Mouse (Mus musculus) neural tube, embryonic 12.5 days (tissue): ENCODE measurements around the gene Olfr460. TPM values are rescaled to one million over a fixed set of nuclear protein-coding genes. Genes with fewer than 3 reads are reported as not detected.
"Not testable (repeated sequence)": the region's sequence is repeated elsewhere in the genome, so short reads cannot be mapped to it uniquely, and the experiment has no call there.

ENCODE experiments used
- ATAC-seq: fragments of 200-750 bp; cut with Nextera tagmentation; 2 replicates; pipeline ENCODE4 v1.8.0; 2017; ENCODE audit warnings: low read depth, mild to moderate bottlenecking, moderate TSS enrichment, moderate library complexity; ENCODE audit not compliant: low FRiP score
- H3K27ac ChIP-seq: fragments of 300-500 bp; sonication (generic); 2 replicates; pipeline ENCODE4 v1.5.1; 2016
- H3K27me3 ChIP-seq: fragments of 300-500 bp; sonication (generic); replicated peaks from 2 replicates; pipeline ENCODE4 v1.6.1; 2016; ENCODE audit warnings: mild to moderate bottlenecking
- H3K36me3 ChIP-seq: fragments of 300-500 bp; sonication (generic); 2 replicates; pipeline ENCODE4 v1.6.1; 2016; ENCODE audit warnings: mild to moderate bottlenecking
- H3K4me1 ChIP-seq: fragments of 300-500 bp; sonication (generic); 2 replicates; pipeline ENCODE4 v1.6.1; 2016
- H3K4me2 ChIP-seq: fragments of 300-500 bp; sonication (generic); replicated peaks from 2 replicates; pipeline ENCODE4 v1.6.1; 2016; ENCODE audit warnings: mild to moderate bottlenecking
- H3K4me3 ChIP-seq: fragments of 300-500 bp; sonication (generic); 2 replicates; pipeline ENCODE4 v1.5.1; 2016
- H3K9ac ChIP-seq: fragments of 300-500 bp; sonication (generic); 2 replicates; pipeline ENCODE4 v1.6.1; 2016; ENCODE audit warnings: mild to moderate bottlenecking
- H3K9me3 ChIP-seq: fragments of 300-500 bp; sonication (generic); 2 replicates; pipeline ENCODE4 v1.6.1; 2016; ENCODE audit warnings: mild to moderate bottlenecking
- WGBS: fragments of 180-500 bp; shearing (Covaris S2); methylation state at CpG from one replicate; pipeline ENCODE4 v1.1.7; 2016; 5-methylcytosine and 5-hydroxymethylcytosine counted together
- polyA plus RNA-seq: library from polyadenylated mRNA; unstranded; fragments of >200 nt; fragmentation: Nextera tagmentation; extraction: Ambion mirVana; gene quantifications from 2 replicates; pipeline ENCODE4 v1.2.1, GENCODE M21; 2016

Olfr460 gene
- not detected in 2 replicates for polyA plus RNA-seq

DNA sequence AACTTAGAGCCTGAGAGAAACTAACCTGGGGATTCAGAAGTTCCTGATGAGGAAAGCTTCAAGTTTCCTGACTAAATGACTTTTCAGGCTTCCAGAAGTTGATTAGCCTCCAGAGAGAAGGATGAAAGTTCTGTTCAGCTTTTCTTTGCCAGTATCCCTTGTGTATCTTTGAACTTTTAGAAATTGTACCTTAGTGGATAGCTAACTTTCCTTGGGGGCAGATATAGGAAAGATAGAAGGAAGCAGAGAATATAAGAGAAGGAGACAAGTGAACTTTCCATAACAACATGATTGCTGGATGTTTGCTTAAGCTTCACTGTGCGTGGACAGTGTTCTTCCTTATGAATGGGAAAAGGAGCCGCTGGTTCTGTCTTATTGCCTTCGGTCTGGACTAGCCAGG lies at the start of gene Olfr460:
TSS of gene Olfr460 (plus strand) at position 301 of the 400 bp plus-strand sequence.
- ATAC-seq, result no peak
- H3K4me2 ChIP-seq, result no peak within 1 kb of the TSS
- WGBS, result 83% methylated on average over 3 of the region's 3 CpGs

DNA sequence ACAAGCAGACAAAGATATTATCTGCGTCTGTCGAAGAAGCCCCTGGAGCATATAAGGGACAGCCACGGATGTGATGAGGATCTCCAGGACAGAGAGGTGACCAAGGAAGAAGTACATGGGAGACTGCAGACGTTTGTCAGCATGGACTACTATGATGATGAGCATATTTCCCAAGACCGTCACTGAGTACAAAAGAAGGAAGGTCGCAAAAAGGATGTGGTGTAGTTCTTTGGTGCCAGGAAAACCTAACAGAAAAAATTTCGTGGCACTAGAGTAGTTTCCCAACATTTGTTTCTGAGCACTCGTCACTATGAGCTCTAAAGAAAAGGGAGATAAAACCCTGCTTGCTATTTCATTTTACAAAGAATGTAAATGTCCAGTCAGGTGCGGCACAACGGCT lies 24.6 kb upstream of the Olfr460 start:
- H3K4me3 ChIP-seq, result no peak overlapping the region
- H3K4me2 ChIP-seq, result no peak overlapping the region
- H3K27ac ChIP-seq, result no peak overlapping the region
- no peaks in the 10 kb centered on the region for H3K9me3 ChIP-seq
- no peaks in the 10 kb centered on the region for H3K27me3 ChIP-seq
- no peaks in the 10 kb centered on the region for H3K4me1 ChIP-seq
- no peaks in the 10 kb centered on the region for H3K36me3 ChIP-seq
- H3K9ac ChIP-seq, result no peak overlapping the region
- WGBS, result 83% methylated on average over 10 of the region's 10 CpGs
- no peak for ATAC-seq

More for the DNA sequence above, at the start of gene Olfr460:
- Histone ChIP-seq H3K36me3 (no peaks in the 10 kb centered on the region), H3K4me3 (no peak within 1 kb of the TSS), H3K9me3 (no peaks in the 10 kb centered on the region), H3K9ac (no peak within 1 kb of the TSS), H3K27me3 (no peaks in the 10 kb centered on the region), H3K4me1 (no peaks in the 10 kb centered on the region), H3K27ac (no peak within 1 kb of the TSS)

DNA sequence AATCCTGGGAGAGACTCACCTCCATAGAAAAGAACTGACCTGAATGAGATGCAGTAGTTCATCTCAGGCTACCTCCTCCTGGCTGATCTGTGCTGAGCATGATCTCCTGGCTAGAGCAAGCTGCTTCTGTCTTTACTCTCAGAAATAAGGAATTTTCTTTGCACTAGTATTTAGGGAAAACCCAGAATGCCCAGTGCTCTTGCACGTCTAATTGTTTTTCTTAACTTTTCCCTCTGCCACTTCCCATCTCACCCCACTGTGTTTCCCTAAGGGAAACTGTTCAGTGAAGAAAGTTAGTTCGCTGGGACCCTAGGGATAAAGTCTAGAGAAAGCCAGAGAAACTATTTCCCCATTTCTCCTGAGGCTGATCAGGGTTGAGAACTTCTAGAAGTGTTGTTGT lies 14.3 kb upstream of the Olfr460 start, which contains the start of gene Olfr461:
TSS of gene Olfr461 (minus strand) at position 101 of the 400 bp plus-strand sequence.
- Histone ChIP-seq H3K4me2 (no peak within 1 kb of the TSS), H3K9me3 (no peaks in the 10 kb centered on the region), H3K27me3 (no peaks in the 10 kb centered on the region), H3K4me1 (no peaks in the 10 kb centered on the region), H3K36me3 (no peaks in the 10 kb centered on the region), H3K4me3 (no peak within 1 kb of the TSS), H3K27ac (no peak within 1 kb of the TSS), H3K9ac (no peak within 1 kb of the TSS)
- no peak for ATAC-seq
- WGBS, result 78% methylated on average over 2 of the region's 2 CpGs

DNA sequence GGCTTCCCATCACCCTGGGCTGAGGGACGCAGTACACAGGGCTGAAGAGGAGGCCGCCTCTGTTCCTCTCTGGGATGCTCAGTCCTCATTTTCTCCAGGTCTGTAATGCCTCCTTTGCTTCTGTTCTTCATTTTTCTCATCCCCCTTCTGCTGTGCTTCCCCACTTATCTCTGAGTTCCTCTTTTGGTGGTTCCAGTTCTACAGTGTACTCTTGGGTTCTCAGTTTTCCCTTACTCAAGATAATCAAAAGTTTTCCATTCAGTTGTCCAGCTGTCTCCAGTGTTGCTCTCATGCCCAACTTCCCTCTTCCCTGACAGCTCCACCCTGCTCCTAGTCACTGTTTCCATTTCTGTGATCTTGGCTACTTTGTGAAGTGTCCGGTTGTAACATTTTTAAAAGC lies 4.3 kb downstream of the Olfr460 start:
- no peak for ATAC-seq
- WGBS, result 86% methylated on average over 3 of the region's 3 CpGs
- H3K9me3 ChIP-seq, result no peaks in the 10 kb centered on the region

DNA sequence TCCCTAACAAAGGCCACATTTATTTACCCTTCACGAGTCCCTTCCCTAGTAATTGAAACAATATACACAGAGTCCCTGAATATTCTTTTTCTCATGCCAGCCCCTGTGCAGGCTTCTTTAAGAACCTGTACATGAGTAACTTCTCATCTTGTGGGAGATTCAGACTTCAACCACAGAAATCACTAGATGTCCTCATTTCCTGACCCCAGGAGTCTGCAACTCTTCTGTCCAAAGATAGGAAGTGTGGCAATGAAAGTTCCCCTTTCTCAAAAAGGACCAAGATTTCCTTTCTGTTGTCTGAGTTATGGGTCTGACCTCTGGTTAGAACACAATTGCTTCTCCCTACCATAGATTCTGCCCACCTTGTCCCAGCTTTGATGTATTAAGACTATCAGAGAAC lies 7.0 kb downstream of the Olfr460 start:
- H3K4me2 ChIP-seq, result no peak overlapping the region
- no peaks in the 10 kb centered on the region for H3K9me3 ChIP-seq
- no peak overlapping the region for H3K9ac ChIP-seq
- 80% methylated on average over 1 of the region's 1 CpGs for WGBS
- ATAC-seq, result no peak
- no peaks in the 10 kb centered on the region for H3K36me3 ChIP-seq
- no peak overlapping the region for H3K27ac ChIP-seq
- no peak overlapping the region for H3K4me3 ChIP-seq
- H3K27me3 ChIP-seq, result no peaks in the 10 kb centered on the region
- no peaks in the 10 kb centered on the region for H3K4me1 ChIP-seq

More for the DNA sequence above, 4.3 kb downstream of the Olfr460 start:
- Histone ChIP-seq H3K9ac (no peak overlapping the region), H3K27me3 (no peaks in the 10 kb centered on the region), H3K36me3 (no peaks in the 10 kb centered on the region), H3K4me2 (no peak overlapping the region), H3K4me3 (no peak overlapping the region), H3K27ac (no peak overlapping the region), H3K4me1 (no peaks in the 10 kb centered on the region)

DNA sequence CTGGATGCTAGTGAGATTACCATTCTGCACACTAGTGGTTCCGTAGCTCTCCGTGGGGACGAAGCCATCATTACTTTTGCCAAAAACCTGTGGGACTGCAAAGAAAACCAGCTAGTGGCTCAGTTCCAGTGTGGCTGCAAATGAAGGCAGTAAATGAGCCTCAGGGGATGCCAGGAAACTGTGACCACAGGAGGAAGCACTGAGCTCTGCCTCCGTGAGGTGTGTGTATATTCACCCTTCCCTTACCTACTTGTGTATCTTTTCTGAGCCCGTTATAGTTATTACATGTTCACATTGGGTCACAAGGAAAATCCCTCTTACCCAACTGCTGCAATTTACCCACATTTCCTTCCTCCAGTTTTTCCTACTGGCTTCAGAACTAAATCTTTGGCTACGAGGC lies 15.0 kb downstream of the Olfr460 start:
- Histone ChIP-seq H3K9ac (no peak overlapping the region), H3K36me3 (no peaks in the 10 kb centered on the region), H3K4me3 (no peak overlapping the region), H3K9me3 (no peaks in the 10 kb centered on the region), H3K27ac (no peak overlapping the region), H3K27me3 (no peaks in the 10 kb centered on the region), H3K4me2 (no peak overlapping the region), H3K4me1 (no peaks in the 10 kb centered on the region)
- ATAC-seq, result no peak
- WGBS, result 85% methylated on average over 6 of the region's 6 CpGs

DNA sequence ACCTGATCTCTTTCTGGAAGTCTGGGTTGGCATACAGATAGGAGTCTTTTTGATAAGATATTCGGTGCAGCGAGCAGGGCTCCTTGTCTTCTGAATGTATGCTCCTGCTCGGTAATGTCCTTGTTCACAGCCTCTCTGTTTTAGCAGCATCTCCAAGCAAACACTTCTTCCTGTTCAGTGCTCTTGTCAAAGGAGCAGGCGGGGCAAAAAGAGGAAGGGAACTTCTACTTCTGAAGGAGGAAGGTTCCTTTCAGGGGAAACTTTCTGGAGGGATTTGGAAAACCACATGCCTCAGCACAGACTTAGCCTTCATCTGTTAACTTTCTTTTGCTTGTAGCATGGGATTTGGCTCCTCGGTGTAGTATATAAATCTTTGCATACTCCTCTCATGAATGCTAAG lies 16.4 kb downstream of the Olfr460 start, which contains the start of gene Clec5a:
TSS of gene Clec5a (minus strand) at position 177 of the 400 bp plus-strand sequence.
- Histone ChIP-seq H3K9ac (no peak within 1 kb of the TSS), H3K27ac (no peak within 1 kb of the TSS), H3K4me3 (no peak within 1 kb of the TSS), H3K9me3 (no peaks in the 10 kb centered on the region), H3K36me3 (no peaks in the 10 kb centered on the region), H3K27me3 (no peaks in the 10 kb centered on the region), H3K4me1 (no peaks in the 10 kb centered on the region), H3K4me2 (no peak within 1 kb of the TSS)
- WGBS, result 82% methylated on average over 5 of the region's 5 CpGs
- no peak for ATAC-seq

DNA sequence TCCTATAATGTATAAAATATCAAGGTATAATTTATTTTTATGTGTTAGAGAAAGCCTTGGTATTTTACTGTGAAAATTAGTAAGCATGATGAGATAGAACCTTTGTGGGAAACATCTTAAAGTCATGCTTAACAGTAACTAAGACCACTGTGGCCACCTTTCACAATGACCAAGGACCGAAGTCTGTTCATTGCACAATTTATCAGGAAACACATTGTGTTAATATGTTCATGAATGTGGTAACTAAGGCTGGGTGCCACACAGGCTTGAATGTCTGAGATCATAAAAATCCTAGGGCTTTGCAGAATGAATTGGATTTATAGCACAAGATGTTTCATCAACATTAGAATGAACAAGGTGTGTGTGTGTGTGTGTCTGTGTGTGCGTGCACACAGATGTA lies 19.1 kb downstream of the Olfr460 start:
- Histone ChIP-seq H3K4me2 (no peak overlapping the region), H3K4me1 (no peaks in the 10 kb centered on the region), H3K36me3 (no peaks in the 10 kb centered on the region), H3K4me3 (no peak overlapping the region), H3K27ac (no peak overlapping the region), H3K9ac (no peak overlapping the region), H3K27me3 (no peaks in the 10 kb centered on the region), H3K9me3 (no peaks in the 10 kb centered on the region)
- ATAC-seq, result no peak
- 91% methylated on average over 2 of the region's 2 CpGs for WGBS

DNA sequence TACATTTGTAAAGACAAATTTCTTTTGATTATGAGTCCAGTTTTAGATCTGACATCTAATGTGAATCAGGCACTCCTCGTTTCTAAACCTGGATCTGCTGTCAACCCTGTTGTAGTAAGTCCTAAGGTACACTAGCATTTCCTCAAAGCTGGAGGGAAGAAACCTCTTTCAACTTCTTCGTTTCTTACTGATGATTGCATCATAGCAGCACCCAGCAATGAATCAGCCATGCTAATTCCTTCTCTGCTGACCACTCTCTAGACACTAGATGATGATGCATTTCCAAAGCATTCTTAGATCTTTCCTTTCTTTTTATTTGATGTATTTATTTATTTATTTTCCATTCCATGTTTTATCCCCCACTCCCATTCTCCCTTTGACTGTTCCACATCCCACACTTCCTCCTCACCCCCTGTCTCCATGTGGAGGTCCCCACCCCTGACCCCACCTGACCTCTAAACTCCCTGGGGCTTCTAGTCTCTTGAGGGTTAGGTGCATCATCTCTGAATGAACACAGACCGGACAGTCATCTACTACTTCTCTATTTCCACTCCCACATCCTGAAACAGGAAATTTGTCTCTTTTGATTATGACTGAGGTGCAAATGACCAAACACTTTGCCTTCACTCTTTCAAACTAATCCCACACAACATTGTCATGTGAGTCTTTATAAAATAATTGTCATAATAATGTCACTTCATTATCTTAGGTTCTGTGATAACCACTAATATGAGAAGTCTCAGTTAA lies 25.7 kb downstream of the Olfr460 start:
- Histone ChIP-seq H3K27me3 (no peaks in the 10 kb centered on the region), H3K9ac (no peak overlapping the region), H3K27ac (no peak overlapping the region), H3K4me3 (no peak overlapping the region), H3K4me2 (no peak overlapping the region), H3K9me3 (no peaks in the 10 kb centered on the region), H3K36me3 (no peaks in the 10 kb centered on the region), H3K4me1 (no peaks in the 10 kb centered on the region)
- 75% methylated on average over 3 of the region's 3 CpGs for WGBS
- ATAC-seq, result no peak

DNA sequence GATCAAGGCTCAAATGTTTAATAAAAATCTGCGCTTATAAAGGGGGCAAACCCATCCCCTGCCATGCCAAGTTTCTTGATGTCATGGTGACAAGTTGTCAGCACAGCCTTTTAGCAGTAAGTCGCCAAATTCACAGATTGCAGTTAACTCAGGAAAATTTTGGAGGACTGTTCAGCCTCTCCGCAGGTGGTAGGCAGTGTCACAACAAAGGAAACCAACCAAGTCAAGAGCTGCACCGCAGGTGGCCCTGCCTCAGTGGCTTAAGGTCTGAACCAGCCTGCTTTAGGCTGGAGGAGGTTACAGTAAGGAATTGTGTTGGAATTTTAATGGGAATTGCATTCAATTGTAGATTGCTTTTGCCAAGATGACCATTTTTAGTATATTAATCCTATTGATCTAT lies 29.3 kb downstream of the Olfr460 start:
- not testable (repeated sequence) for H3K9ac ChIP-seq, H3K9me3 ChIP-seq, H3K4me3 ChIP-seq, H3K36me3 ChIP-seq, H3K4me1 ChIP-seq, H3K27ac ChIP-seq, H3K4me2 ChIP-seq, H3K27me3 ChIP-seq, ATAC-seq
- 29% methylated on average over 4 of the region's 4 CpGs for WGBS

DNA sequence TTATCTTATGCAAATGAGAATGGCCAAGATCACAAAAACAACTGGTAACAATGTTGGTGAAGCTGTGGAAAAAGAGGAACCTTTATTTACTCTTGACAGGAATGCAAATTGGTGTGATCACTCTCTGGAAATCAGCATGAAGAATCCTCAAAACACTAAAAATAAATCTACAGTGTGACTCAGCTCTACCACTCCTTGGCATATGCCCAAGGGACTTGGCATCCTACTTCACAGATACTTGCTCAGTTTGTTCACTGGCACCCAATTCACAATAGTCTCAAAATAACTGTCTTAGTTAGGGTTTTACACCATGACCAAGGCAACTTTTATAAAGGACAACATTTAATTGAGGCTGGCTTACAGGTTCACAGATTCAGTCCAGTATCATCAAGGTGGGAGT lies 38.1 kb downstream of the Olfr460 start:
- no peak overlapping the region for H3K4me3 ChIP-seq
- no peak overlapping the region for H3K9ac ChIP-seq
- H3K4me1 ChIP-seq, result no peaks in the 10 kb centered on the region
- no peak overlapping the region for H3K27ac ChIP-seq
- H3K36me3 ChIP-seq, result no peaks in the 10 kb centered on the region
- no peaks in the 10 kb centered on the region for H3K27me3 ChIP-seq
- H3K4me2 ChIP-seq, result no peak overlapping the region
- no peaks in the 10 kb centered on the region for H3K9me3 ChIP-seq
- ATAC-seq, result no peak

DNA sequence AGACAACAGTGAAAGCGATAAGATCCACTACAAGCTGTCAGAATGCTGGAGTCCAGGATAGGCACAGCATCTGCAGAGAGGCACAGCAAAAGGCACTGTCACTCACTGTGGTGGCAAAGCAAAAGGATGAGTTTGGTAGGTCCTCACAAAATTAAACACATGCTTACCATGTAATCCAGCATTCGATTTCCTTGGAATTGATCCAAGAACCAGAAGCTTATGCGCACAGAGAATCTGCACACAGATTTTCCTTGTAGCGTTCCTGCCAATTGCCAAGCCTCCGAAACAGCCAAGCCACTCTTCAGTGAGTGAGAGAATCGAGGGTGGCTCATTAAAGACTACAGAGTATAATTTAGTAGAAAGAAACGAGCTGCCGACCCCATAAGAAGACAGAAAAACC lies 41.0 kb downstream of the Olfr460 start:
- Histone ChIP-seq H3K4me1 (no peaks in the 10 kb centered on the region), H3K36me3 (no peaks in the 10 kb centered on the region), H3K27me3 (no peaks in the 10 kb centered on the region), H3K9ac (no peak overlapping the region), H3K4me2 (no peak overlapping the region), H3K27ac (no peak overlapping the region), H3K4me3 (no peak overlapping the region), H3K9me3 (no peaks in the 10 kb centered on the region)
- no peak for ATAC-seq
- 85% methylated on average over 8 of the region's 8 CpGs for WGBS

DNA sequence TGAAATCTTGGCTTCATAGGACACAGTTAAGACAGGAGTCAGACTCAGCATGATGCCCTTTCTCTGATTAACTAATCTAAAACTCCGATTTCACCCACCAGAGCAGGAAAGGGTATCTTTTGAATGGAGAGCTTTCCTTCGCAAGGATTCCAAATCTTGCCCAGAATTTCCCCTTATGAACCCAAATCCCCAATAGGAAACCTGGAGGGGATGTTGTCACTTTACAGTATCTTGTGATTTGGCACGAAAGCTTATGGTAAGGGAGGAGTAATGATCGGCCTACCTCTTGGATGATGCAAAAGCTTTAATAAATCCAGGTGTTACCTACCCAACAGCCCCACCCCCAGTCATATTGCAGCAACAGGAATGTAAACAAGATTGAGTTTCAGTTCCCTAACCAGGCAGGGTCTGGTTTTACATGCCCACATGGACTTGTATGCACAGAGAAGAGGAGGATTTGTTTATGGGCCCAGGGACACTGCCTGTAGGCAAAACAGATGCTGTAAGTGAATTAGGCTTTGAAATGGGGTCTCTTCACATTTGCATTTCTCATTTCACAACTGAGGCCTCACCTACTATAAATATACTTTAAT lies 44.1 kb downstream of the Olfr460 start, which contains the start of gene Tas2r138:
TSS of gene Tas2r138 (minus strand) at position 51 of the 593 bp plus-strand sequence.
- H3K9me3 ChIP-seq, result no peaks in the 10 kb centered on the region
- no peak within 1 kb of the TSS for H3K9ac ChIP-seq
- H3K36me3 ChIP-seq, result no peaks in the 10 kb centered on the region
- no peak within 1 kb of the TSS for H3K4me2 ChIP-seq
- no peaks in the 10 kb centered on the region for H3K4me1 ChIP-seq
- no peak within 1 kb of the TSS for H3K4me3 ChIP-seq
- no peaks in the 10 kb centered on the region for H3K27me3 ChIP-seq
- WGBS, result 90% methylated on average over 4 of the region's 4 CpGs
- no peak for ATAC-seq
- no peak within 1 kb of the TSS for H3K27ac ChIP-seq
